Mouse (Mus musculus): ENCODE results near the gene AC141477.1.

The AC141477.1 gene

GRCm38 (mm10) chr10:76440281-76440680 lies at the start of gene AC141477.1:
AC141477.1 (minus strand) TSS chr10:76440444.
- no peak for DNase-seq (ENCODE audit: extremely low read depth, low read depth, low spot score)

DNA sequence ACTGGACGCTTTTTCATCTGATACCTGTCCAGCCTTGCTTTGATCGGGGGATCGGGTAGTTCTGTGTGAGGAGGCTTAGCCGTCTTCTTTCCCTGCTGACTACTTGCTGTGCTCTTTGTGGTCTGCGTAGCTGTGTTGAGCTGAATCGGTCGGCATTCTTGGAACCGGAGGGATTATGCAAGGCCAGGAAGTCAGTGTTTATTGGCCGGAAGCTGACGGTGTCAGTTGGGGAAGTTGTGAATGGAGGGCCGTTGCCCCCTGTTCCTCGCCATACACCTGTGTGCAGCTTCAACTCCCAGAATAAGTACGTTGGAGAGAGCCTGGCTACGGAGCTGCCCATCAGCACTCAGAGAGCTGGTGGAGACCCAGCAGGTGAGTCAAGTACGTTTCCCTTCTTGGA lies 49.0 kb upstream of the AC141477.1 start:
- no peak for DNase-seq (ENCODE audit: extremely low read depth, low read depth, low spot score)

- no peak for DNase-seq (ENCODE audit: extremely low read depth, low read depth, low spot score)
Measured at GRCm38 (mm10) chr10:76488265-76488664, 48.0 kb upstream of the AC141477.1 start.

GRCm38 (mm10) chr10:76486302-76486701 lies 46.1 kb upstream of the AC141477.1 start:
- DNase-seq (ENCODE audit: extremely low read depth, low read depth, low spot score), result no peak

- no peak for DNase-seq (ENCODE audit: extremely low read depth, low read depth, low spot score)
Measured at GRCm38 (mm10) chr10:76481480-76481879, 41.2 kb upstream of the AC141477.1 start.

- DNase-seq (ENCODE audit: extremely low read depth, low read depth, low spot score), result no peak
Measured at GRCm38 (mm10) chr10:76480851-76481250, 40.6 kb upstream of the AC141477.1 start.

- DNase-seq (ENCODE audit: extremely low read depth, low read depth, low spot score), result no peak
Measured at GRCm38 (mm10) chr10:76473759-76474158, 33.5 kb upstream of the AC141477.1 start.

- no peak for DNase-seq (ENCODE audit: extremely low read depth, low read depth, low spot score)
Measured at GRCm38 (mm10) chr10:76468203-76469162, 28.2 kb upstream of the AC141477.1 start, which contains the start of the genes Mcm3ap and Ybey. Mcm3ap (plus strand) TSS chr10:76468927. Ybey (minus strand) TSS chr10:76469114.

GRCm38 (mm10) chr10:76462721-76463120 lies 22.5 kb upstream of the AC141477.1 start:
- no peak for DNase-seq (ENCODE audit: extremely low read depth, low read depth, low spot score)

DNA sequence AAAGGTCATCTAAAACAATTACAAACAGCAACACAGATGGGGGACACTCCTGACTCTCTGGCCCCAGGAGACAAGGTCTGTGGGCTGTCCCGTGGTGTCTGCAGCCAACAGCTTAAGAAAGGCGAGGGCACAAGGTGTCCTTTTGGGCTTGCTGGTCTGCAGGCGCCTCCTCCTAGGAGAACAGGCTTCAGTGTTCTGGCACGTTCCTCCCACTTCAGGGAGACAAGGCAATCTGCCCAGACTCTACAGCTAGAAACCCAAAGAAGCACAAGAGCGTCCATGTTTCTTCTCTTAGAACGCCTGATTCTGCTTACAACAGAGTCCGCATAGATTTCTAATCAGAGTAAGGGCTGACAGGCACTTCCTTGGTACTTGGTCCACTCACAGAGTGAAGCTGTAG lies 22.1 kb upstream of the AC141477.1 start:
- no peak for DNase-seq (ENCODE audit: extremely low read depth, low read depth, low spot score)

- DNase-seq (ENCODE audit: extremely low read depth, low read depth, low spot score), result no peak
Measured at GRCm38 (mm10) chr10:76461255-76461654, 21.0 kb upstream of the AC141477.1 start.

- DNase-seq (ENCODE audit: extremely low read depth, low read depth, low spot score), result no peak
Measured at GRCm38 (mm10) chr10:76455289-76455688, 15.0 kb upstream of the AC141477.1 start.

GRCm38 (mm10) chr10:76448851-76449250 lies 8.6 kb upstream of the AC141477.1 start, which contains the start of gene 2610028H24Rik:
2610028H24Rik (plus strand) TSS chr10:76449081.
- DNase-seq (ENCODE audit: extremely low read depth, low read depth, low spot score), result no peak

DNA sequence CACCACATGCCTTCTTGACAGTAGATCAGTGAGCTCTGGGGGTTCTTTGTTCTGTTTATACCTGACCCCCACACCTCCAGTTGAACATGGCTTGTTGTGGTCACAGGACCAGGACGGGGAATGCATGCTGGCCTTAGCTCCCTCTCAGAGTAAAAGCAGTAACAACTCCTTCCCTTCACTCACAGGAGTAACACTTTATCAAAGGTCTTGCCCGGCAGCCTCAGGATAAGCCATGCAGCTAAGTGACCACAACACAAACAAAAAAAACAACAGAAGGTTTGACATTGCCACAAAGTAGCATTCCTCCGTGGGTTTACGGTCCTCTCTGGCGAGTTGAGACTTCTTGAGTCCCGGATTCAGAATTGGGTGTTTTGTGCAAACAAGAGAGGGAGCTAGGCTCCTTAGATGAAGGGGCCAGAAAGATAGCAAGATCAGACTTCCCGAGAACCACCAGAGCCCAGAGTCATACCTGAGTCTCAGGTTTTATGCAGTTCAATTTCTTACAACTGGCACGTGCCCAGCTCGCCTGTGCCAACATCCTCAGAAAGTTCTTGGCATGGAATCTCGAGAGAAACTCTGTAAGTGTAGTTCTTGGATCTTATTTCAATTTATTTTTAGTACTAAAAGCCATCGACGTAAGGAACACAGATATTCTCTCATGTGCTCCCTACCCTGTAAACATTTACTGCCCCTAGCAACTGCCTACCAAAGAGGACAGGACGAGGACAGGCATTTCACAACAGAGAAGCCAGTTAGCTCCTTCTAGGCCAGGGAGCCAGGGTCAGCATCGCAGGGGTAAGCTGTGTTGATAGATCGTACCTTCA lies 7.4 kb upstream of the AC141477.1 start:
- no peak for DNase-seq (ENCODE audit: extremely low read depth, low read depth, low spot score)

DNA sequence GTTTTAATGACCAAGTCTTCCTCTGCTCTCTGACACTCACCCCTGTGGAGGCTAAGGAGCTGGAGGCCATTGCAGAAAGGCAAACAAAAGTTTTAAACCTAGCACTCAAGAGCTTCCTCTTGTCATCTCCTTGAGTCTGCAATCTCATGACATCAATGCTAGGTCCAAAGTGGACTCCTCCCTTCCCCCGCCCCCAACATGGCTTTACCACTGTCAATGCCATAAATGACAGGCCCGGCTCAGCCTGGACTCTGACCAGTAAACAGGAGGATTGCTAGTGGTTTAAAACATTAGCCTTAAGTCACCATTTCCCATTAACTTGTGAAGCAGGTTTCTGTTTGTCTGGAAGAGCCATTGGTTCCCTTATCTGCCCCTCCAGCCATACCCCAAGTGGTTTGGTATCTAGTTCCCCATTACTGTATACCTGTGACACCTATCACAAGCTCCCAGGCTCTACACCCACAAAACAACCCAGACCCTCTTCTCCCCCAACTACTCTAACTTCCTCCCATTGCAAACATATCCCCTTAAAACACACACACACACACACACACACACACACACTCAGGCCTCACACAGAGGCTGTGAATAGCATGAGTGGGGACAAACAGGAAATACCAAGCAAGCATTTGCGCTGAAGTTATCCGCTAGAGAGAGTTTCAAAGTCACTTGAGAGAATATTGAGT lies 5.9 kb upstream of the AC141477.1 start:
- DNase-seq (ENCODE audit: extremely low read depth, low read depth, low spot score), result no peak

- DNase-seq (ENCODE audit: extremely low read depth, low read depth, low spot score), result peak; percentile 43
Measured at GRCm38 (mm10) chr10:76442178-76443088, 2.2 kb upstream of the AC141477.1 start, which contains the start of gene Pcnt. Pcnt (minus strand) TSS chr10:76442786.

DNA sequence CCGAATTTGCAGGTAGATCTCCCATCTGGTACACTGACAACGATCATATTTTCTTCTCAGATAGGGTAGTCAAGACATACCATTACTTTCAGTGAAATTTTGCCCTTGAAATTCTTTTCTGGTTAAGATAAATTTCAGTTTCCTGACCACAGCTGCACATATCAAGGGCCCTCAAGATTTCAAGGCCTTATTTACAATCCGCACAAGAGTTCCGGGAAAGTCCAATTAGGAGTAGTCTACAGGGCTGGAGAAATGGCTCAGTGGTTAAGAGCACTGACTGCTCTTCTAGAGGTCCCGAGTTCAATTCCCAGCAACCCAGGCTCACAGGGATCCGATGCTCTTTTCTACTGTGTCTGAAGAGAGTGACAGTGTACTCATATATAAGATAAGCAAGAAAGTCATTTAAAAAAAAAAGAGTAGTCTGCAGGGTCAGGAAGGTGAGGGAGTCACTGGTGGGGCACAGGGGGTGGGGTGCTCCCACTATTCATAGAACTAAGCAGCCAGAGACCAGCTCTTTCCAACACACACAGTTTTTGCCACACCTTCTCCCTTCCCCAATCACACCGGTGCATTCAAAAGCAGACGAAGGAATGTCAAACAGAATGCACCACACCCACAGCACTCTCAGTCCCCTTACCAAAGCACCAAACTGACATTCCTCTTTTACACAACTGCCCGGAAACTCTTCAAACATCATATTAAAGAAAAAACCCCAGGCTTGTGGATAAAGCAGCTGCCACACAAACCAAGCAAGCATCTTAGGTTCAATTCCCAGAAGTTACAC lies 945 bp downstream of the AC141477.1 start:
- DNase-seq (ENCODE audit: extremely low read depth, low read depth, low spot score), result no peak

GRCm38 (mm10) chr10:76433925-76434324 lies 6.3 kb downstream of the AC141477.1 start:
- DNase-seq (ENCODE audit: extremely low read depth, low read depth, low spot score), result no peak

DNA sequence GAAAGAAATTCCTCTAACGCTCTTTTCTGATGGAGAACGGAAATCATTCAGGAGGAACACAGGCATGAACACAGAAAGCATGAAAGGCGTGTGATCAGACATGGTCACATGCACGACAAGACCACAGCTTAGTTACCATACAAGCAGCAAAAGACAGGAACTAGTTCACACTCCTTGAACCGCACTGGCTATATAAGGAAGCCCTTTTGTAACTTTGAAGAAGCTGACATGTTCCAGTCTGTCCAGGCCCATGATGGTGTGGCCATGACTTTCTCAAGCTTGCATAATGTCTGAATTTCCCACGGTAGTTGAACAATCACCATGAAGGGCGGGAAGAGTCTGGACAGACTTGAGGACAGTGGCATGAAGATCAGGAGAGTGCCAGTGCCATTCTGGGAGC lies 14.6 kb downstream of the AC141477.1 start:
- no peak for DNase-seq (ENCODE audit: extremely low read depth, low read depth, low spot score)
